Mouse (Mus musculus) urinary bladder, adult 2 months (tissue): ENCODE data around the gene Fgf9. TPM values are rescaled to one million over a fixed set of nuclear protein-coding genes. Genes with fewer than 3 reads are reported as not detected.

Experiments used
- polyA plus RNA-seq: library from polyadenylated mRNA; depleted of rRNA; stranded (reverse); fragments of >200 nt; gene quantifications from 2 replicates; pipeline ENCODE4 v1.2.3, GENCODE M21; 2012; rRNA removed

The Fgf9 gene
- polyA plus RNA-seq, 1 experiment = 8.7 TPM

Other genes with a start within 250 kb of the Fgf9 start
- 0.50 and 1.1 TPM in 2 replicates for gene Ska3, start 244.4 kb upstream of the Fgf9 start, polyA plus RNA-seq
- gene Mrpl57, start 244.3 kb upstream of the Fgf9 start, polyA plus RNA-seq = 63.2 and 78.3 TPM in 2 replicates
- gene Zdhhc20, start 180.3 kb upstream of the Fgf9 start, polyA plus RNA-seq = 29.8 and 31.0 TPM in 2 replicates
- 35.2 and 43.4 TPM in 2 replicates for gene Micu2, start 71.3 kb upstream of the Fgf9 start, polyA plus RNA-seq